Mouse (Mus musculus): ENCODE measurements at regions not wholly inside any gene's neighbourhood (a gene's known extent, or its start where the extent isn't known, plus 50 kb on each side); places are given as distances from the start of the nearest gene placed in this dataset.

GRCm38 (mm10) chr1:176683146-176683545, 130.7 kb downstream of the Cep170 start:
- in situ Hi-C loops (cut with MboI, MseI), result no loop called here

- in situ Hi-C loops (cut with MboI, MseI), result no loop called here
These were observed 131.9 kb downstream of the Cep170 start for GRCm38 (mm10) chr1:176681971-176682370.

DNA sequence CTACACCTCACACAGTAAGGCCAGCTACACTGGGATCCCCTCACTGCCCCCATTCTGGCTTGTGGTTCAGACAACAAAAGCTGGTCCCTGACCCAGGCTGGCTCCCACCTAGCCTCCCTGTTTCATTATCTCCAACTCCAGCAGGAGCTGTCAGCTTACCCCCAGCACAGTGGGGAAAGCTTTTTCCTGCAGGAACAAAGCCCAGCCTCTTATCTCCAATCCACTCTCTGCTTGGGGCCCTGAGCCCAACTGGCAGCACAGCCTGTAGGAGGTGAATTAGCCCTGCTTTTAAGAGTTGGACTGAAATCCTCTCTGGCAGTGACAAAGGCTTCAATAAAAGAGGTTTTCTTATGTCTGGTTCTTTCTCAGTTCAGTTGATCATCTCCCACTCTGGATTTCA, 138.7 kb downstream of the Cep170 start:
- in situ Hi-C loops (cut with MboI, MseI), result loop anchor here (10.0 kb wide), 1 partner anchor 1710 kb away; no protein-coding TSS in a partner anchor

GRCm38 (mm10) chr1:176671081-176671480, 142.8 kb downstream of the Cep170 start:
- in situ Hi-C loops (cut with MboI, MseI), result loop anchor here (10.0 kb wide), 1 partner anchor 1714 kb away; no protein-coding TSS in a partner anchor

- in situ Hi-C loops (cut with MboI, MseI), result no loop called here
These were observed 146.1 kb downstream of the Cep170 start for GRCm38 (mm10) chr1:176667552-176668306.

DNA sequence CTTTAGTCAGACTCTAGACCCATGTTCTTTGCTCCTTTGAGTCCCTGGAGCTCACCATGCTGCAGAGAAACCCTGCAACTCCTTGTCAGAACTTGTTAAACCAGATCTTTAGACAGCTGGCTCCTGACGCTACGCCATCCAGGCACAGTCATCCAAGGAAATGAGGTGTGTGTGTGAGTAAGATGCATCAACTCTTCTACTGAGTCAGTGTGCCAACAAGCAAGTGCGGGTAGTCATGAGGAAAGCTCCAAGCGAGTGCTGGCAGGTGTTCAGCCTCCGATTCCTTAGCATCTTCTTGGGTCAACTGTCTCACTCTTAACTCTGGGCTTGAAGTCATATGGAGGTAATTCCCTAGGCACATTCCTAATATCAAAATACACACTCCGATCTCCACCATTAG, 153.6 kb downstream of the Cep170 start:
- in situ Hi-C loops (cut with MboI, MseI), result no loop called here

- in situ Hi-C loops (cut with MboI, MseI), result no loop called here
These were observed 155.2 kb downstream of the Cep170 start for GRCm38 (mm10) chr1:176658639-176659038.

- in situ Hi-C loops (cut with MboI, MseI), result no loop called here
These were observed 158.2 kb downstream of the Cep170 start for GRCm38 (mm10) chr1:176655487-176656333.

DNA sequence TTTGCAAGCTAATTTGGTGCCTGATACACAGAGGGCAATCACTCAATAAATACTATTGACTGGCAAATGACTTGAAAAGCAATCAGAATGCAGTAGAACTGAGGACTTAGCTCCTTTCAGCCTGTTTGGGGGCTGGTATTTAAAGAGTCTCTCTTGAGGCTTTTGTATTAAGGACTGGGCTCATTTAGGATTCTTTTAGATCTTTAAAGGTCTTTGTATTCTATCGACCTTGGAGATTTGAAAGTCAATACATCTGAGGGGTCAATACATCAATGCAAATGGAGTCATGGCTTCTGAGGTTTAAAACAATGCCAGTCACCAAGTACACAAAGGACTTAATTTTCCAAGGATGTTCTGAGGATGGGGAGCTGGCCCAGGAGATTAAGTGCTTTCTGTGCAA, 169.6 kb downstream of the Cep170 start:
- in situ Hi-C loops (cut with MboI, MseI), result no loop called here

GRCm38 (mm10) chr1:176623171-176623570, 190.7 kb downstream of the Cep170 start:
- in situ Hi-C loops (cut with MboI, MseI), result no loop called here

- in situ Hi-C loops (cut with MboI, MseI), result no loop called here
These were observed 191.7 kb downstream of the Cep170 start for GRCm38 (mm10) chr1:176622213-176622612.

- in situ Hi-C loops (cut with MboI, MseI), result no loop called here
These were observed 192.6 kb downstream of the Cep170 start for GRCm38 (mm10) chr1:176621285-176621684.

DNA sequence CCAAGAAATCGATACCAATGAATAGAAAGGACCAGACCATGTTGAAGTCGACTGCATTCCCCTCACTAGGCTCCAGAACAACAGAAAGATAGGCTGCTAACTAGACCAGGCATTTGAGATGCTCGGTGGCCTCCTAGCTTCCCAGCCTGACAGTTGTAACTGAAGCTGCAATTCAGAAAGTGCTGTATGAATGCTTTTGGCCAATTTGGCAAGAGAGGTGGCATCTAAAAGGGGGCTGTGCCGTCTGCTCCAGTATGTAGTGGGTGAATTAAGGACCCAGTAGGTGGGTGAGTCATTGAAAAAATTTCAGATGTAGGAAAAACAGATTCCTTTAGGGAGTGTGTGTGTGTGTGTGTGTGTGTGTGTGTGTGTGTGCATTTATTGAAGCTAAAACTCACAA, 195.0 kb downstream of the Cep170 start:
- in situ Hi-C loops (cut with MboI, MseI), result no loop called here

DNA sequence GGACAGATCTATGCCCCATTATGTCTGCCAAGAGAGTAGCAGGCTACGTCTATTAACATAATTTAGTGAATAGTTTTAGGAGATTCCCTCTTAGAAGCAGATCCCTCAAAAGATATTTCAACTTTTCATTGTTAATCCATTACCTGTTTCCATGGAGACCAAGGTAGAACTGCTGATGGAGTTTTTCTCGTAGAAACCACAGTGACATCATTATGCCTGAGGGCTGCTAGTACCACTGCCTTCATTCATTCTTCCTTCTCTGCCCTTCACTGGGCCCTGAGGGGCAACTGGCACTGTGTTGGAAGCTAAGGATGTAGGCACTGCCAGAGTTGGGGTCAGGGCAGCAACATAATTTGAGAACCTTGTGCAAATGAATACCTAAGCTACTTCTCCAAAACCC, 198.2 kb downstream of the Cep170 start:
- in situ Hi-C loops (cut with MboI, MseI), result no loop called here

- in situ Hi-C loops (cut with MboI, MseI), result no loop called here
These were observed 219.6 kb downstream of the Cep170 start for GRCm38 (mm10) chr1:176594312-176594711.

GRCm38 (mm10) chr1:176588144-176588543, 225.7 kb downstream of the Cep170 start:
- in situ Hi-C loops (cut with MboI, MseI), result loop anchor here (10.0 kb wide), 1 partner anchor 1563 kb away; no protein-coding TSS in a partner anchor

- in situ Hi-C loops (cut with MboI, MseI), result no loop called here
These were observed 240.2 kb downstream of the Cep170 start for GRCm38 (mm10) chr1:176573703-176574102.

GRCm38 (mm10) chr1:176558457-176559415, 255.1 kb downstream of the Cep170 start:
- in situ Hi-C loops (cut with MboI, MseI), result no loop called here

- in situ Hi-C loops (cut with MboI, MseI), result no loop called here
These were observed 259.3 kb upstream of the Pld5 start for GRCm38 (mm10) chr1:176534417-176534816.

- in situ Hi-C loops (cut with MboI, MseI), result no loop called here
These were observed 253.9 kb upstream of the Pld5 start for GRCm38 (mm10) chr1:176529037-176529436.

GRCm38 (mm10) chr1:176511467-176511866, 236.4 kb upstream of the Pld5 start:
- in situ Hi-C loops (cut with MboI, MseI), result no loop called here

Data from regulatory T cell (primary cell).